Mouse (Mus musculus): ENCODE measurements at regions not wholly inside any gene's neighbourhood (a gene's known extent, or its start where the extent isn't known, plus 50 kb on each side); places are given as distances from the start of the nearest gene placed in this dataset.

DNA sequence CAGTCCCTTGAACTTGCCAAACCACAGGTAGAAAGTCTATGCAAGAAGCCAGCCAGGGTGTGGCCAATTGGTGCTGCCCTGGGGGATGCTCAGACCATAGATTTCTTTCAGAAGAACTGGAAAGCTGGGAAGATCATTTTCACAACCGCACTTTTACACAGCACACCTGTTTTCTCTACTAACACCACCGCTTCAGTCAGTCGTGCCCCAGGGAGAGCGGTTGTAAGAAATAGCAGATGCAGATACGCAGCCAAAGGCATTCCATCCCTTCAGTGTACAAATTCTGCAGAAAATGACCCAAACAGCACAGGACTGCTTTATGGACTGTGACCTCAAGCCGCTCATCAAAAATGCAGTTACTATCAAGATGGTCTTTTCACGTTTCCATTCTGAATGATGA is 134.6 kb upstream of the Cdkn3 start:
- TF ChIP-seq CTCF (IDR thresholded peaks at IDR 0.05; ENCODE audit: extremely low read depth, insufficient read depth, low read length), result no peak
- TF ChIP-seq POLR2A (IDR thresholded peaks at IDR 0.05; ENCODE audit: extremely low read depth, insufficient read depth, low read length), result no peak
